Mouse (Mus musculus) cortical plate, adult 2 months (tissue): Measurements from ENCODE around the gene Magi1.

Experiments used
- CTCF ChIP-seq: fragments of 200-500 bp; IDR thresholded peaks from 2 replicates; pipeline ENCODE4 v1.5.1; 2011; ENCODE audit warnings: mild to moderate bottlenecking, control low read depth, low read length; ENCODE audit not compliant: insufficient read depth; ENCODE audit errors: extremely low read depth
- POLR2A ChIP-seq: fragments of 200-500 bp; IDR thresholded peaks from 2 replicates; pipeline ENCODE4 v1.6.1; 2011; ENCODE audit warnings: mild to moderate bottlenecking, low read length, control low read depth; ENCODE audit not compliant: insufficient read depth; ENCODE audit errors: extremely low read depth

DNA sequence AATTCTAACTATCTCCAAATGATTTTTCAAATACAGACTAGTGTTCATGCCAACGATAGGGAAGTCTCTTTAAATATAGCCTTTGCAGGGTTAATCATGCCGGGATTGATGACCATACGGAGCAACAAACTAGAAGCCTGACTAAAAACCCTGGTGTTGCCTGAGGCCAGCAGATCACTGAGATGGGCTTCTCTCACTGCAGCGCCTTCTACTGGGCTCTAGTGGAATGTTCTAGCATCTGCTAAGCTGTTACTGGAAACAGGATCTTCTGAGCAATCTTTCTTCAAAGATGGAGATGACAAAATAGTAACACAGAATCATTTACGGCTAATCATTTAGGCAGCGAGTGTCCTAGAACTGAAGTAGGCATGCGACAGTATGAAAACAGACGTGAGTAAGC lies 554.0 kb downstream of the Magi1 start:
- peak; percentile 57 for TF ChIP-seq CTCF
- no peak for TF ChIP-seq POLR2A
